Mouse (Mus musculus) midbrain, embryonic 14.5 days (tissue): ENCODE measurements around the gene Tspan5. TPM values are rescaled to one million over a fixed set of nuclear protein-coding genes. Genes with fewer than 3 reads are reported as not detected.

Source experiments
- ATAC-seq: fragments of 200-750 bp; cut with Nextera tagmentation; 2 replicates; pipeline ENCODE4 v1.8.0; 2017; ENCODE audit warnings: moderate number of reproducible peaks, moderate library complexity; ENCODE audit not compliant: low FRiP score, low TSS enrichment
- DNase-seq: peaks from one replicate; pipeline ENCODE4 v3.0.0-alpha.2; 2015
- H3K27ac ChIP-seq: fragments of 300-500 bp; sonication (generic); replicated peaks from 2 replicates; pipeline ENCODE4 v1.5.1; 2014; ENCODE audit warnings: mild to moderate bottlenecking, low read depth, low read length, moderate library complexity
- H3K27me3 ChIP-seq: fragments of 300-500 bp; sonication (generic); 2 replicates; pipeline ENCODE4 v1.6.1; 2014; ENCODE audit warnings: low read length, control low read depth, mixed read lengths; ENCODE audit not compliant: control insufficient read depth, insufficient read depth
- H3K36me3 ChIP-seq: fragments of 300-500 bp; sonication (generic); 2 replicates; pipeline ENCODE4 v1.6.1; 2014; ENCODE audit warnings: low read length, control low read depth; ENCODE audit not compliant: control insufficient read depth, insufficient read depth
- H3K4me1 ChIP-seq: fragments of 300-500 bp; sonication (generic); 2 replicates; pipeline ENCODE4 v1.6.1; 2014; ENCODE audit warnings: mild to moderate bottlenecking, antibody characterized with exemption, low read length, control low read depth; ENCODE audit not compliant: control insufficient read depth, insufficient read depth
- H3K4me2 ChIP-seq: fragments of 300-500 bp; sonication (generic); 2 replicates; pipeline ENCODE4 v1.6.1; 2014; ENCODE audit warnings: mild to moderate bottlenecking, low read length, moderate library complexity
- H3K4me3 ChIP-seq: fragments of 300-500 bp; sonication (generic); replicated peaks from 2 replicates; pipeline ENCODE4 v1.5.1; 2014; ENCODE audit warnings: low read depth, low read length
- H3K9ac ChIP-seq: fragments of 300-500 bp; sonication (generic); replicated peaks from 2 replicates; pipeline ENCODE4 v1.6.1; 2014; ENCODE audit warnings: mild to moderate bottlenecking, low read length, moderate library complexity
- H3K9me3 ChIP-seq: fragments of 300-500 bp; sonication (generic); 2 replicates; pipeline ENCODE4 v1.6.1; 2016; ENCODE audit warnings: low read length, control low read depth, mixed read lengths; ENCODE audit not compliant: control insufficient read depth
- WGBS: fragments of 180-500 bp; shearing (Covaris S2); extraction: QIAGEN DNeasy Blood & Tissue Kit; methylation state at CpG from one replicate; pipeline ENCODE4 v1.1.7; 2014; 5-methylcytosine and 5-hydroxymethylcytosine counted together
- polyA plus RNA-seq: library from polyadenylated mRNA; unstranded; fragments of >200 nt; fragmentation: Nextera tagmentation; extraction: Ambion mirVana; gene quantifications from 2 replicates; pipeline ENCODE4 v1.2.1, GENCODE M21; 2014

Gene Tspan5
- polyA plus RNA-seq, 1 experiment from 2014 or later = 119 TPM

- Histone ChIP-seq H3K9me3 (no peaks in the 10 kb centered on the region), H3K4me1 (peaks cover 46% of the 10 kb centered on the region), H3K36me3 (no peaks in the 10 kb centered on the region), H3K4me3 (no peak overlapping the region), H3K4me2 (no peak overlapping the region), H3K9ac (0 out of 2 replicates have a peak overlapping the region, but pooled peaks have one; percentile 9), H3K27me3 (no peaks in the 10 kb centered on the region), H3K27ac (0 out of 2 replicates have a peak overlapping the region, but pooled peaks have one; percentile 73)
- no peak for DNase-seq
- WGBS = 62% methylated on average over 21 of the region's 21 CpGs
- no peak for ATAC-seq
These were observed 60.9 kb downstream of the Tspan5 start for GRCm38 (mm10) chr3:138802722-138803443.

DNA sequence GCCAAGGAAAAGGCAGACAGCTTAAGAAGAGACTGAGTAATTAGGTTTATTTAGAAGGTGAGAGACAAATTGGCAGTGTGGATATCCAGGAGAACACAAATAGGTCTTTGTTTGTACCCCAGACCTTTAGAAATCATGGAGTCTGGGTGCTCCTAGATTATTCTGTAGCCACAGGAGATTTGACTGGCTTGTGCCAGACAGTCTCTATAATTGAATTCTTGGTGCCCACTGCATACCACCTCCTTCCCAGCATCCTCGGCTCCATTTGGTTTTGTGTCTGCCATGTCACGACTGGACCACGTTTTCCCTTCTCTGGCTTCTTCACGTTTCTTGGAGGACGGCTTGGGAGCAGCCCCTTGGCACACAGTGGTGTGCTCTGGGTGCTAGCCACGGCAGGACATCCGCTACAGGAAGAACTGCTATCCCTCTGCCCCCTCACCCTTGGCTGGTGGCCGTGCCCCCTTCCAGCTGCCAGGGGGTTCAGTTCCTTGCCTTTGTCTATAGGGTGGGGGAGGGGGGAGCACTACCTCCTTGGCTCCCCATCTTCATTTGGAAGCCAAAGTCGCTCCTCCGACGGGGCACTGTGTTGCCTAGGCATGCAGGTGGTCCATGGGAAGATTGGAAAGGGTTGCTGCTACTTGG is 61.6 kb downstream of the Tspan5 start:
- WGBS = 67% methylated on average over 11 of the region's 11 CpGs
- 0 out of 2 replicates have a peak overlapping the region, but pooled peaks have one; percentile 9 for H3K9ac ChIP-seq

DNA sequence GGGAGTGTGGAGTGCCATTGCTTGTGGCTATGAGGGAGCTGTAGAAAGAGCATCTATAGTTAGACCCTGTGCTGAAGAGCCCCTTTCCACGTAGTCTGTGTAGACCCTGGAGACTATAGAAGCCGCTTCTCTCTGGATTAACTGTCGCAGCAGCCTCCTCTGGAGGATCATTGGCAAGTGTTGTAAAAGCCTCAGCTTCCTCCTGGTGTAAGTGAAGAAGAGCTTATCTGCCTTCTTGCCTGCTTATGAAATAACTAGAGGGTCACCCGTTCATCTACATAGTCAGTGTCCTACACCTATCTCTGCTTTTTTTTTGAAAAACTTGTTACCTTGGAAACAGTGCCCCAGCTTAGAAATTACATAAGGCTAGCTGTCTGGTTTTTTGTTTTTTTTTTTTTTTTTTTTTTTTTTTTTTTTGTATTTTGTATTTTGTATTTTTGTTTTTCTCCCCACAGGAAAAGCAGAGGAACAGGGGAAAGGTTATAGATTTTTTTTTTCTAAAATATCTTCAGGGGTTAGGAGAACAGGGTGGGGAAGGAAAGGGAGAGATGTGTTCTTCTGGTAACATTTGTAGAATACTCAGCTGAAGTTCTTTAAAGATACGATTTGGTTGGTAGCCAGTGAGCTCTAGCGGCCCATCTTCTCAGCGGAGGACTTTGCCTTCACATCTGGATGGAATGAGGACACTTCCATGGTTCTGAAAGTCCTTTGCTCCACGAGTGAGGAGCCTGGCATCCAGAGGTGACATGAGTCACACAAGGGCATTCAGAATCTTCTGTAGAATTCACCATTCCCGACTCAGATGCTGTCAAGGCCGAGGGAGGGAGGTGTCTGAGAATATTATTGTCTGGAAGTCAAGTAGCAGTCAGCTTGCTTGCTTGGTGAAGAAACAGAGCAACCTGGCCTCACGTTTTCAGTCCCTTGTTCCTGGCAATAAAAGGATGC is 62.4 kb downstream of the Tspan5 start:
- H3K27ac ChIP-seq = 0 out of 2 replicates have a peak overlapping the region, but pooled peaks have one; percentile 37
- H3K9me3 ChIP-seq = no peaks in the 10 kb centered on the region
- DNase-seq (no peak), ATAC-seq (no peak)
- H3K4me2 ChIP-seq = no peak overlapping the region
- no peaks in the 10 kb centered on the region for H3K27me3 ChIP-seq
- H3K36me3 ChIP-seq = no peaks in the 10 kb centered on the region
- no peak overlapping the region for H3K4me3 ChIP-seq
- H3K9ac ChIP-seq = no peak overlapping the region
- peaks cover 46% of the 10 kb centered on the region for H3K4me1 ChIP-seq
- 71% methylated on average over 11 of the region's 11 CpGs for WGBS

More for the DNA sequence above, 61.6 kb downstream of the Tspan5 start:
- Histone ChIP-seq H3K9me3 (no peaks in the 10 kb centered on the region), H3K4me3 (no peak overlapping the region), H3K4me1 (peaks cover 46% of the 10 kb centered on the region), H3K36me3 (no peaks in the 10 kb centered on the region), H3K4me2 (no peak overlapping the region), H3K27ac (0 out of 2 replicates have a peak overlapping the region, but pooled peaks have one; percentile 37), H3K27me3 (no peaks in the 10 kb centered on the region)
- ATAC-seq = no peak
- DNase-seq = no peak

GRCm38 (mm10) chr3:138807795-138808194 is 65.8 kb downstream of the Tspan5 start:
- Histone ChIP-seq H3K36me3 (no peaks in the 10 kb centered on the region), H3K4me3 (no peak overlapping the region), H3K4me1 (peaks cover 18% of the 10 kb centered on the region), H3K9ac (no peak overlapping the region), H3K4me2 (no peak overlapping the region), H3K27ac (no peak overlapping the region), H3K27me3 (no peaks in the 10 kb centered on the region), H3K9me3 (no peaks in the 10 kb centered on the region)
- 89% methylated on average over 4 of the region's 4 CpGs for WGBS
- ATAC-seq (no peak), DNase-seq (no peak)

GRCm38 (mm10) chr3:138809509-138809908 is 67.5 kb downstream of the Tspan5 start:
- Histone ChIP-seq H3K9me3 (no peaks in the 10 kb centered on the region), H3K27me3 (no peaks in the 10 kb centered on the region), H3K4me2 (no peak overlapping the region), H3K27ac (no peak overlapping the region), H3K9ac (no peak overlapping the region), H3K4me1 (peaks cover 3% of the 10 kb centered on the region; the same call in 1 of the 2 replicates), H3K4me3 (no peak overlapping the region), H3K36me3 (no peaks in the 10 kb centered on the region)
- ATAC-seq = no peak
- DNase-seq = no peak
- WGBS = 94% methylated on average over 8 of the region's 8 CpGs

DNA sequence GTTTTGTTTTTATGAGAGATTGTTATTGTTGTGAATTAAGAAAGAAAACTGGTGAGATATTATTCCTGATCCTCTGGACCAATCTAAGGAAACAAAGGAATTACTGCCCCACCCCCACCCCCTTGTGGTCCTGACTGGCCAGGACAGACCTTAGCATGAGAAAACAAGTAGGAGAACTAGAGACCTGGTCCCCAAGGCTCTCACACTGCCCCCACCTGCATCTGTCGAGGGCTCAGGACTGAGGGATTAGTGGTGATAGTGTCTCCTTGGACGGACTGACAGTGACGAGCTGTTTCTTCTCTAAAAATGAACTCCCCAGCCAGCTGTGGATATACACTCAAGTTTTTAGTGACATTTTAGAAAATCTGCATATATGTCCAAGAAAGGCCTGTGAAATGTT is 70.6 kb downstream of the Tspan5 start:
- H3K27ac ChIP-seq = no peak overlapping the region
- H3K4me3 ChIP-seq = no peak overlapping the region
- ATAC-seq = no peak
- DNase-seq = no peak
- H3K27me3 ChIP-seq = no peaks in the 10 kb centered on the region
- WGBS = 23% methylated on average over 3 of the region's 3 CpGs
- H3K9ac ChIP-seq = no peak overlapping the region
- H3K4me1 ChIP-seq = peaks cover 3% of the 10 kb centered on the region; the same call in 1 of the 2 replicates
- H3K36me3 ChIP-seq = no peaks in the 10 kb centered on the region
- H3K9me3 ChIP-seq = no peaks in the 10 kb centered on the region
- no peak overlapping the region for H3K4me2 ChIP-seq

GRCm38 (mm10) chr3:138813139-138813810 is 71.3 kb downstream of the Tspan5 start:
- H3K9ac ChIP-seq = no peak overlapping the region
- H3K27me3 ChIP-seq = no peaks in the 10 kb centered on the region
- H3K4me3 ChIP-seq = no peak overlapping the region
- no peaks in the 10 kb centered on the region for H3K9me3 ChIP-seq
- no peaks in the 10 kb centered on the region for H3K36me3 ChIP-seq
- ATAC-seq (no peak), DNase-seq (no peak)
- WGBS = 75% methylated on average over 13 of the region's 13 CpGs
- no peak overlapping the region for H3K27ac ChIP-seq
- no peak overlapping the region for H3K4me2 ChIP-seq
- peaks cover 3% of the 10 kb centered on the region; the same call in 1 of the 2 replicates for H3K4me1 ChIP-seq

GRCm38 (mm10) chr3:138814457-138814856 is 72.5 kb downstream of the Tspan5 start:
- Histone ChIP-seq H3K9ac (no peak overlapping the region), H3K9me3 (no peaks in the 10 kb centered on the region), H3K27ac (no peak overlapping the region)

More at GRCm38 (mm10) chr3:138814457-138814856, 72.5 kb downstream of the Tspan5 start:
- H3K4me2 ChIP-seq = no peak overlapping the region
- H3K4me1 ChIP-seq = peaks cover 3% of the 10 kb centered on the region; the same call in 1 of the 2 replicates
- no peak for DNase-seq
- 63% methylated on average over 5 of the region's 5 CpGs for WGBS
- no peaks in the 10 kb centered on the region for H3K27me3 ChIP-seq
- H3K4me3 ChIP-seq = no peak overlapping the region
- H3K36me3 ChIP-seq = no peaks in the 10 kb centered on the region
- ATAC-seq = no peak
